Mouse (Mus musculus) testis, adult 2 months (tissue): ENCODE measurements around the gene Cilp.

Experiments
- CTCF ChIP-seq: fragments of 200-500 bp; IDR thresholded peaks from 2 replicates; pipeline ENCODE4 v1.5.1; 2012; ENCODE audit warnings: low read depth, mild to moderate bottlenecking, inconsistent platforms, low read length, moderate library complexity; ENCODE audit not compliant: control insufficient read depth, insufficient read depth, insufficient replicate concordance
- POLR2A ChIP-seq: fragments of 200-500 bp; IDR thresholded peaks from 2 replicates; pipeline ENCODE4 v1.6.1; 2012; ENCODE audit warnings: low read depth, mild to moderate bottlenecking, inconsistent platforms, low read length, moderate library complexity; ENCODE audit not compliant: control insufficient read depth

- no peak for TF ChIP-seq POLR2A
- TF ChIP-seq CTCF, result no peak
Observed at GRCm38 (mm10) chr9:65262641-65263120, 2.3 kb upstream of the Cilp start.
